Mouse (Mus musculus) liver, adult 2 months (tissue): ENCODE measurements around the gene Erc1.

Experiments used
- CTCF ChIP-seq: fragments of 200-500 bp; IDR thresholded peaks from 2 replicates; pipeline ENCODE4 v1.5.1; 2011; ENCODE audit warnings: low read depth, low read length, control low read depth
- POLR2A ChIP-seq: fragments of 200-500 bp; IDR thresholded peaks from 2 replicates; pipeline ENCODE4 v1.6.1; 2011; ENCODE audit warnings: low read length, control low read depth; ENCODE audit not compliant: insufficient read depth; ENCODE audit errors: extremely low read depth

- TF ChIP-seq POLR2A (no peak), CTCF (no peak)
Observed at GRCm38 (mm10) chr6:119526498-119526897, 321.5 kb downstream of the Erc1 start.
